Mouse (Mus musculus) right cerebral cortex, postnatal 25 days (tissue): ENCODE data around the gene D130040H23Rik.
A peak's percentile ranks its signal among the peaks of the same experiment; 100 is the strongest.
"Not testable (repeated sequence)": the region's sequence is repeated elsewhere in the genome, so short reads cannot be mapped to it uniquely, and the experiment has no call there.

Experiments used
- DNase-seq: peaks from one replicate; pipeline ENCODE4 v3.0.0; 2022

D130040H23Rik gene

DNA sequence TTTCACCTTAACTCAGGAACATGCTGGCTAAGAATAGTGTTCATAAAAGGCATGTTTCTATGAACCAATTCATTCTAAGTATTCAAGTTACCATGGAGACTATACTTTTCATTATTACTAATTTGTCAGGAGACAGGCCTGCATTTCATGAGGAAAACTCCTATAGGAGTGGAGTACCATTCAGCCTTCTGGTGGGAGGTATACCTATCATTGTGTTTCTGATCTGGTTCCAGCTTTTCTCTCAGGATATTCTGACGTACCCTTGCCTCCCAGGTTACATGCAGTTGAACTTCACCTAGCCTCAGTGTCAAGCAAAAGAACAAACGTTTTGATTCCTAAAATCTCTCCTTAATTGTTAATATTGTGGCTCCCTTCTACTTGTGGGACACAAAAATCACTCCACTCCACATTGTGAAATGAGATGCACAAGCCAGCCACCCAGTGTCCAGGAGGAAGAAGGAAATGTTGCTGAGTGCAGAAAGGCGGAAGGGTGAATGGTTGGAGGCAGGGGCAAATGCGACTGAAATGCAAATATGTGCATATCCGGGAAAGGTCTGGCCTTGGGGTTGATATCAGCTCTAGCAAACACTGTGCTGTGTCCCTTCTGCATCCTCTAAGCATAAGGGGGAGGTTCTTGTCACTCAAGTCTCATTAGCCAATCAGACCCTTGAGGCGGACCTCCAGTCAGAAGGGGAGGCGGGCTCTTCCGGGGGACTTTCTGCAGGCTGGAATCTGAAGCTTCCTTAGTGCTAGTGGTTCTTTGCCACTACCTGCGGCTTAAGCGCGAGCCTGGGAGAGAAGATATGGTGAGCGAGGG, at the start of gene D130040H23Rik:
D130040H23Rik (plus strand) TSS at position 695 of the 817 bp plus-strand sequence.
- DNase-seq, result peak; percentile 78

DNA sequence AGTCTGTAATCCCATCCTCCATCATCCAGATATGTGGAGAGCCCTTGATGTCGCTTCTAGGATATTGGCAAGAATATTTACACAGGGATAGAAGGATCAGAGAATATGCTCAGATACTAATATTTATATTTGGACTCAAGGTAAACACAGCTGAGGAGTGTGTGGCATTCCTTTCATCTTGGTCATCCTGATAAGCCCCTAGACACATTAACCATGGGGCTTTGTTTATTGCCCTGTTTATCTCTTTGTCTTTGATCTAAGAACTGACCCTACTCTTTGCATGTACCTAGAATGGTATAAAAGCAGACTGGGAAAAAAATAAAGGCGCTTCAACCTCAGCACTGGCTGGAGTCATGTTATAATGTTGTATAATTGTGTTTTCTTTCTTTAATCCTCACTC, 28.3 kb upstream of the D130040H23Rik start:
- no peak for DNase-seq

DNA sequence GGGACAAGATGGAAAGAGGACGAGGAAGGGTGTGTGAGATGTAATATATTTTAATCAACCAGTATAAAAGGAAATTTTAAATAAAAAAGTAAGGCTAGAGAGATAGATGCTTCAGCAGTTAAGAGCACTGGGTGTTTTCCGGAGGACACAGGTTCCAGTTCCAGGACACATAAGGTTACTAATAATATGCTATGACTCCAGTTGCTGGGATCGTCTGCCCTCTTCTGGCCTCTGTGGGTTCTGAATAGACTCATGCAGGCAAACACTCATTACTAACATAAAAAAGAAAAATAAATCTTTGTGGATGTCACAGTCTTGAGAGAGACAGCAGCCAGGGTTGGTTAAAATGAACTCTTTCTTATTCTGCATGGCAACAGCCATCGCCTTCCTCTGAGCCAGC, 2.4 kb upstream of the D130040H23Rik start:
- no peak for DNase-seq

DNA sequence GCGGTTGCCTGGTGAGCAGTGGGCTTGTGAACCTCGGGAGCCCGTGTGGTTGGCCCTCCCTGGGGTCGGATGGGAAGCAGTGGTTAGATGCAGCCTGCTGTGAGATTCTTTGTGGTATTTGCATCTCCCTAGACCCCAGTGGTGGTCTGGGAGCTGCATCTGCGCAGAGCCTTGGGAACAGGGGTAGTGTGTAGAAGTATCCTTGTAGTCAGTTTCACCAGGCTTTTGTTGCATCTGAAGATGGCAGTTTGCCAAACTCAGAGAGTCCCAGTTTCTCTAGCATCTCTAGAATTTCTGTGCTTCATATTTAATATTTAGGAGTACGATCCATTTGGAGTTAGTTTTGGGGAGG, 299 bp downstream of the D130040H23Rik start:
- no peak for DNase-seq

DNA sequence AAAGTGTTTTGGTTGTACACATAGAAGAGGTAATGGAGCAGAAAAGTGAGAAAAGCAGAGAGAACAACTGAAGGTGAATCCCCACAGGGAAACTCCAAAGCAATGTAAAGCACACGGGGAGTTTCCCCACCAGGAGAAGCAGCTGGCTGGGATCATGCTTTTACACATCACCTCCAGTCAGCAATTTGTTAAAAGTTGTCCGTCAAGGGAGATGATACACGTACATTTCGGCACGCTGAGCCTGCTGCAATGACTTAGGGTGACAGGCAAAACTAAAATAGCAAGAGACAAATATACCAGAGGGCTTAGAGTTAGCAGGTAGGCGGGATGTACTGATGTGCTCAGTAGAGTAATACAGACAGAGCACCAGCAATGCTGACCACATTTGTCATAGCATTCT, 1.6 kb downstream of the D130040H23Rik start:
- DNase-seq, result no peak

DNA sequence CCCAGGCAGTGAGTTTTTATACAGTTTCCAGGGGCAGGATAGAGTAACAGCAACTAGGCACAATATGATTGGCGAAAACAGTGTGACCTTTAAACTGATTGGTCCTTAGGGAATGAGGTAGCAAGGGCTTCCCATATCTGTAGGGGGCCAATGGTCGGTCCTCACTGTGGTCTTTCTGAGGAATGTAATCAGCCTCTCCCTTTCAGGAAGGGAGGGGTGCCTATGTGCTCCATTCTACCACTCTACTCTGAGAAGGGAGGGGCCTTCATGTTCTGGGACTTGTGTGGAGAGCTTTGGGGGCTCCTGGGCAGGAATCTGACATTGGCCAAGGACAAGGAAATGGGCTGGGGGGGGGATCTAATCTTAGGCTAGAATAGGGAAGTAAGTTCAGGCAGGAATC, 53.9 kb downstream of the D130040H23Rik start:
- no peak for DNase-seq

DNA sequence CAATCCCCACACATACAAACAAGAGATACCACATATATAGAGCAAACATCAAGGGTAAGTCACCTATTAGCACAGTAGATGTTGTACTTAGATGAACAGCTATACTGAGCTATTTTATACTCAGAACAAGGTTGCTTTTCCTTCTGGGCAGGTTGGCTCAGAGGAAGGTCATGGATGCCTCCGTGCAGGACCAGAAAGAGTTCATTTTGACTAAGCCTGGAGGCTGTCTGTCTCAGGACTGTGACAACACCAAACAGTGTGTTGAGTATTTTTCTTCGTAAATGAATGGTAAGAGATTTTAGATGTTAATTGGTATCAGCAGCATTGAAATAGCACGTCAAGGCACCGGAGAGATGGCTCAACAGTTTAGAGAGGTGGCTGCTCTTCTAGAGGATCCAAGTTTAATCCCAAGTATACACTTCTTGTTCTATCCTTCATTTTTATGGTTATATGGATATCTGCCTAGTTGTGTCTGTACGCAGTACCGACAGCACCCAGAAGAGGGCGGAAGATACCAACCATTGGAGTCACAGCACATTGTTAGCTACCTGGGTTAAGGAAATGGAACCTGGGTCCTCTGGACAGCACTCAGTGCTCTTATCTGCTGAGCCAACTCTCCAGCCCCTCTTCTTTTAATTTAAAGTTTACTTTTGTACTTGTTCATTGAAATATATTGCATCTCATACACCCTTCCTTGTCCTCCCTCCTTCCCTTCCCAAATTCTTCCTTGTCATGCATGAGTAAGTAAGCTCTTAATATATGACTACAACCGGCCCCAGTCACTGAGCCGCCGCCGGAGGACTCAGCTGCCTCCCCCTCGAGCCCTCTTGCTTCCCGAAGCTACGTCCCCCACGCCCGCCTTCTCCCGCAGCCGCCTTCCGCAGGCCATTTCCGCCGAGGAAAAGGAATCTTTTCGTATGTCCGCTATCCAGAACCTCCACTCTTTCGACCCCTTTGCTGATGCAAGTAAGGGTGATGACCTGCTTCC, 57.7 kb downstream of the D130040H23Rik start:
- peak; percentile 78 for DNase-seq

DNA sequence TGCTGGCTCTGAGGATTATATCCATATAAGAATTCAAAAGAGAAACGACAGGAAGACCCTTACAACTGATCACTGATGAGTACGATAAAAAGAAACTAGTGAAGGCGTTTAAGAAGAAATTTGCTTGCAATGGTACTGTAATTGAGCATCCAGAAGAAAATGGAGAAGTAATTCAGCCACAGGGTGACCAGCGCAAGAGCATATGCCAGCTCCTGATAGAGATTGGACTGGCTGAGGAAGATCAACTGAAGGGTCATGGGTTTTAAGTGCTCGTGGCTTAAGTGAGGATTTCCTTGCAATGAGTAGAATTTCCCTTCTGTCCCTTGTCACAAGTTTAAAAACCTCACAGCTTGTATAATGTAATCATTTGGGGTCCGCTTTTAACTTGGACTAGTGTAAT, 58.4 kb downstream of the D130040H23Rik start:
- not testable (repeated sequence) for DNase-seq
